Mouse (Mus musculus) right cerebral cortex, postnatal 25 days (tissue): Measurements from ENCODE around the gene Hmces.
"Not testable (repeated sequence)": the region's sequence is repeated elsewhere in the genome, so short reads cannot be mapped to it uniquely, and the experiment has no call there.

Source experiments
- DNase-seq: peaks from one replicate; pipeline ENCODE4 v3.0.0; 2022

Hmces gene

GRCm38 (mm10) chr6:87915939-87916338 lies 2.2 kb downstream of the Hmces start:
- no peak for DNase-seq

DNA sequence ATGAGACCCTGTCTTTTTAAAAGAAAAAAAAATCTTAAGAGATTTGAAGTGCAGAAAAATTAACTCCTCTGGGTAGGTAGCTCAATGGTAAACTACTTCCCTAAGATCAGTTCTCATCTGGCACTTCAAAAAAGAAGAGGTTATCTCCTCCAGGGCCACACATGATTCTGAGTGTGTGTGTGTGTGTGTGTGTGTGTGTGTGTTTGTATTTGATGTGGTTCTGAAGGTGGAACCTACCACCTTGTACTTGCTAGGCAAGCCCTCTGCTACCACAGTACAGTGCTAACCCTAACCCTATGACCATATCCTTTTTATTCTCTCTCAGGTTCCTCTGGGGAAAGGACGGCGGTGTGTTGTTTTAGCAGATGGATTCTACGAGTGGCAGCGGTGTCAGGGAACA lies 7.5 kb downstream of the Hmces start:
- DNase-seq, result no peak

DNA sequence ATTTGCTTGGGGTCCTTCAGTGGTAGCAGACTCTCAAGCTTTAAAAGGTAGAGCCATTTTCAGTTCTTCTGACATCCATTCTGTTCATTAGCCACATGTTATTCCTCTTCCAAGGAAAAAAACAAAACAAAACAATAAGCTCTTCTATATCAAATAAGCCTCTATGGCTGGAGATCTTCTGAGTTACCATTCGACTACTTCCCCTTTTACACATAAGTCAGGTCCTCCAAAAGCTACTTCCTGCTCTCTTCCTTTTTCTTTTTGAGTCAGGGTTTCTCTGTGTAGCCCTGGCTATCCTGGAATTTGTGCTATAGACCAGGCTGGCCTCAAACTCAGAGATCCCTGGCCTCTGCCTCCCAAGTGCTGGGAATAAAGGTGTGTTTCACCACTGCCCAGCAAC lies 9.9 kb downstream of the Hmces start:
- no peak for DNase-seq

DNA sequence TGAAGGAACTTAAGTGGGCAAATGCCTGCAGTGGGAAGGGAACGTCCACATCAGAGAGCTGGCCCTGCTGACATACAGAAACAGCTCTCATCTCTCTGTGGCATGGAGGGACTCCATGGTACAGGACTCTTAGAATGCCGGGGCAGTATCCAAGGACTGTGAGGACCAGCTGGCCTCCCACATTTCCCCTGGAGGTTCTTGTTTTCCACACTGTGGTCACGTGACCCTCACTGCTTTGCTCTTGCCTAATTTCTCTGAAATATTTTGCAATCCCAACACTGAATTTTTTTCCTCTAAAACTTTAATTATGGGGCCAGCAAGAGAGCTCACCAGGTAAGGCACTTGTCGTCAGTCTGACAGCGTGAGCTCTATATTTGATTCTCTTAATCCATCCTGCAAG lies 21.3 kb downstream of the Hmces start:
- no peak for DNase-seq

GRCm38 (mm10) chr6:87937178-87937788 lies 23.5 kb downstream of the Hmces start:
- DNase-seq, result no peak

GRCm38 (mm10) chr6:87938941-87939340 lies 25.2 kb downstream of the Hmces start:
- no peak for DNase-seq

- no peak for DNase-seq
Measured at GRCm38 (mm10) chr6:87942179-87942578, 28.4 kb downstream of the Hmces start.

GRCm38 (mm10) chr6:87962457-87962856 lies 48.7 kb downstream of the Hmces start:
- not testable (repeated sequence) for DNase-seq

DNA sequence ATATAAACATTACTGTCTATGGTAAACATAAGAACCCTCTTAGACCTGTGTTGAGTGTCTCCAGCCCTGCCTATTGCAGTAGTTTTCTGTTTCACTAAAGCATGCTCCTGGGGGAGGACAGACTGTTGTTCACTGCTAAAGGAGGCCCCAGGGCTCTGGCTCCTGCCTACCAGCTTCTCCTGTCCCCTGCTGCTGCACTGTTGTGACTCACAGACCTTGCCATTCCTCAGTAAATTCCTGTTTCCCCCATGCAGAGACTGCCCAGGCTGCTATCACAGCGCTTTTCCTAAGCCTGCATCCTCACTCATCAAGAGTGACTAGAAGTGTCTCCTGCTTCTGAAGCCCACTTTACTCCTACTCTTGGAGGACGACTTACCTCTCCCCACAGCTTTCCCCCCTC lies 56.3 kb downstream of the Hmces start:
- no peak for DNase-seq

DNA sequence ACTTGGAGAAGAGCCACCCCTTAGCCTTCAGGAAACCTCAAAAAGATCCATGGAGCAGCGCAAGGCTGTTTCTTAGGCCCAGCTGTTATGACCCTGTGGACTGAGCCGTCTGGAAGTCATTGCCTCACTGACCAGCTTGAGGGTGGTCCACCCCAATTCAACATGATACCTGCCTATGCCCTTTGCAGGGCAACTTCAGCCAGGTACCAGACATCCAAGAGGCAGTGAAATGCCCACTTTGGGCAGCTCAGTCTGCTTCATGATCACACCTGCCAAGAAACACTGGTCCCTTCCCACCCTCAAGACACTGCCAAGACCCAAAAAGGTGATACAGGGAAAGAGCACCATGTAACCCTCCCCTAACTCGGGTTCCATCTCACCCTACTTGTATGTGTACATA lies 66.0 kb downstream of the Hmces start:
- no peak for DNase-seq

- peak; percentile 88 for DNase-seq
Measured at GRCm38 (mm10) chr6:87980374-87981029, 66.8 kb downstream of the Hmces start.

DNA sequence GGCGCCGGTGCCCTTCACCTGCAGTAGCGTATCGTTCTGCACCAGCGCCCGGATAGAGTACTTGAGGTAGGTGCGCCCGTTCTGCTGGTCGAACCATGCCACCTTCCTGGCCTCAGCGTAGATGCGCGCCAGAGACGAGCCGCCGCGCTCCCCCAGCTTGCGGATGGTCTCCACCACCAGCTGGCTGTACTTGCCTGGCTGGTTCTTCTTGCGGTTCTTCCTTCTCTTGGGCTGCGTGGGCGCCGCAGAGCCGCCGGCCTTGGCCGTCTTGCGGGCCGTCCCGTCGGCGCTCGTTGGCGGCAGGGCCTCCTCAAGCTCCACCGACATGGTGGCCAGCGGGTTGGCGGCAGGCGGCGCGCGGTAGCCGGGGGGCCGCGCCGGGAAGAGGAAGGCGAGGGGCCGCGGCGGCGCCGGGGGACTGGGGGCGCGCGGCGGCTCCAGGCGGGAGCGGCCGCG lies 67.3 kb downstream of the Hmces start:
- DNase-seq, result peak; percentile 61

GRCm38 (mm10) chr6:87981547-87982256 lies 68.0 kb downstream of the Hmces start, which contains the start of gene H1fx:
H1fx (minus strand) TSS chr6:87981637.
- peak; percentile 80 for DNase-seq

DNA sequence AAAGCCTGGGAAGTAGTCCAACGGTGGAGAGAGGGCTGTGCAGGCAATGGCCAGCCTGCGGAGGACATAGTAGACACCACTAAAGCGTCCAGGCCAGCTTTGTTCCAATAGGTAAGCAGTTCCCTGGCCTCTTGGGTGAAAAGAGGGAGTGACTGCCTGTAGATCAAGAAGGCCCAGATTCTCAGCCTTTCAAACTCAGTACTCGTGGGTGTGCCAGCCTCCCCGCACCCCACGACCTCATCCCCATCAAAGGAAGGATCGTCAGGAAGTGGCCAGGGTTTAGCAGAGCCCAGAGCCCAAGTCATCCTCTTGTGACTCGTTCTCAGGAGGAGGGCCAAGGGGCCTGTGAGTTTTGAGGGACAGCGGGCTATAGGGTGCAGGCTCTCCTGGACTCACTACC lies 68.8 kb downstream of the Hmces start:
- DNase-seq, result no peak
